Mouse (Mus musculus) gastrocnemius, postnatal 10 days (tissue): Measurements from ENCODE around the gene Kcns1. TPM values are rescaled to one million over a fixed set of nuclear protein-coding genes. Genes with fewer than 3 reads are reported as not detected.

Experiments
- DNase-seq: peaks from one replicate; pipeline ENCODE4 v3.0.0; 2021; ENCODE audit warnings: mixed read lengths
- total RNA-seq, 2 experiments: library from RNA; stranded (reverse); gene quantifications; 2 replicates each; pipeline ENCODE4 v1.2.3; 2021

Kcns1 gene
- total RNA-seq, 2 experiments from 2014 or later, result 4.8 to 5.1 TPM

- peak; percentile 39 for DNase-seq
These were observed 44.4 kb downstream of the Kcns1 start for GRCm38 (mm10) chr2:164126533-164126955.

- no peak for DNase-seq
These were observed 47.6 kb downstream of the Kcns1 start for GRCm38 (mm10) chr2:164123169-164123766.

- no peak for DNase-seq
These were observed 51.4 kb downstream of the Kcns1 start for GRCm38 (mm10) chr2:164119503-164119902.

GRCm38 (mm10) chr2:164115531-164115930, 55.4 kb downstream of the Kcns1 start:
- DNase-seq, result no peak

GRCm38 (mm10) chr2:164114051-164114450, 56.9 kb downstream of the Kcns1 start:
- DNase-seq, result no peak

Other genes starting within 250 kb of the Kcns1 start
- 10 to 100 TPM; 80.1 to 90.3 TPM for gene Ywhab, start 176.2 kb downstream of the Kcns1 start, total RNA-seq
- 1 to 10 TPM in 1 of 2 experiments, under 1 TPM in 1; 0.56 to 1.4 TPM for gene Pabpc1l, start 145.7 kb downstream of the Kcns1 start, total RNA-seq
- 10 to 100 TPM; 13.7 to 15.1 TPM for gene Stk4, start 100.8 kb downstream of the Kcns1 start, total RNA-seq
- gene Tomm34, start 99.9 kb downstream of the Kcns1 start, total RNA-seq, result 10 to 100 TPM; 14.7 to 18.7 TPM
- under 1 TPM; 0.47 to 0.52 TPM for gene Wfdc5, start 11.6 kb upstream of the Kcns1 start, total RNA-seq
- gene Wfdc12, start 19.5 kb upstream of the Kcns1 start, total RNA-seq, result not detected
- gene Wfdc15a, start 29.0 kb upstream of the Kcns1 start, total RNA-seq, result not detected
- gene Wfdc15b, start 50.5 kb upstream of the Kcns1 start, total RNA-seq, result not detected
- not detected for gene Svs2, start 67.4 kb upstream of the Kcns1 start, total RNA-seq
- gene Svs3b, start 85.5 kb upstream of the Kcns1 start, total RNA-seq, result not detected
- gene Svs4, start 107.3 kb upstream of the Kcns1 start, total RNA-seq, result not detected
- not detected for gene Svs3a, start 118.2 kb upstream of the Kcns1 start, total RNA-seq
- not detected for gene Svs6, start 145.6 kb upstream of the Kcns1 start, total RNA-seq
- not detected for gene Svs5, start 161.6 kb upstream of the Kcns1 start, total RNA-seq
- gene Slpi, start 218.0 kb upstream of the Kcns1 start, total RNA-seq, result 1 to 10 TPM in 1 of 2 experiments, not detected in 1; 1.4 TPM
- gene Rbpjl, start 232.0 kb upstream of the Kcns1 start, total RNA-seq, result under 1 TPM; 0.05 to 0.07 TPM
- 1 to 10 TPM; 5.8 to 7.8 TPM for gene Matn4, start 234.0 kb upstream of the Kcns1 start, total RNA-seq